Mouse (Mus musculus) layer of hippocampus, adult 9-11 months (tissue): ENCODE results near the gene Suv39h2.
A peak's percentile ranks its signal among the peaks of the same experiment; 100 is the strongest.

ENCODE experiments used
- DNase-seq: peaks from one replicate; pipeline ENCODE4 v3.0.0; 2022

Gene Suv39h2

GRCm38 (mm10) chr2:3422548-3422947 is 52.3 kb downstream of the Suv39h2 start, which contains the start of gene Meig1:
Gene Meig1, minus strand, starts transcription at chr2:3422648.
- DNase-seq = no peak

GRCm38 (mm10) chr2:3420157-3420556 is 54.7 kb downstream of the Suv39h2 start:
- DNase-seq = peak; percentile 60

- peak; percentile 95 for DNase-seq
Measured at GRCm38 (mm10) chr2:3418883-3419431, 55.9 kb downstream of the Suv39h2 start.

- DNase-seq = no peak
Measured at GRCm38 (mm10) chr2:3415676-3416075, 59.2 kb downstream of the Suv39h2 start.

GRCm38 (mm10) chr2:3414241-3414640 is 60.6 kb downstream of the Suv39h2 start:
- DNase-seq = peak; percentile 56

- DNase-seq = no peak
Measured at GRCm38 (mm10) chr2:3407756-3408155, 67.1 kb downstream of the Suv39h2 start.

GRCm38 (mm10) chr2:3405981-3406380 is 68.8 kb downstream of the Suv39h2 start:
- no peak for DNase-seq
